Comparison of ENCODE assay signal across 8 mouse cellular contexts in the genomic region with DNA sequence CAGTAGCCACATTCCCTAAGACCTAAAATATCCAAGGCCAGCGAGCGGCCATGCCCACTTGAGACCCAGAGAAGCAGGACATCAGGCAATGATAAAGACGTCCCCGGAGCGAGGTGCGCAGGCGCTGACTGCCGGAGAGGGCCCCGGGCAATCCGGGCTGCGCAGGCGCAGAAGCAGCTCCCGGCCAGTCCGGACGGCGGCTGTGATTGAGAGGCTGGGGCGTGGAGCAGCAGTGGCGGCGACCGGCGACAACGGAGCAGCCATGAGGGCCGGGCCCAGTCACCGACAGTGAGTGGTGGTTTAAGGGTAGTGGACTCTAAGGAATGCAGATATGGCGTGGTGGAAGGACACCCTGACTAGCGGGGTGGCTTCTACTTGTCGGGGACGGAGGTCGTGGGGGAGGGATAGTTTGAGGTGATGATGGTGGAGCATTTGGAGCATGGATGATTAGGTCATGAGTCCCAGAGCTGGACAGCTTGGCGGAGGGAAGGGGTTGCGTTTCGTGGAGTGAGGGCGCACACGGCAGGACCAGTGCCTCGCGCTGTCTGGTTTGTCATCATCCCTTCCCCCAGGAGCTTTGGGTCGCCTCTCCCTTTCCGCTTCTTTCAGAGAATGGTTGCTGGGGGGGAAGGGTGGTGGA. TPM values are rescaled to one million over a fixed set of nuclear protein-coding genes. Genes with fewer than 3 reads are reported as not detected.
DNase-seq lines count a peak whose midpoint lies in the region; ATAC-seq lines count a peak whose summit lies in the region.

A gene (plus strand): TSS at position 157 of the 640 bp plus-strand sequence.

- peaks cover 9% of the 10 kb centered on the region; the same call in 1 of the 2 replicates for H3K4me1 ChIP-seq in brown adipose tissue, adult 24 weeks (ENCODE audit: control insufficient read depth, insufficient read depth, insufficient read length, low read length)
- H3K4me1 ChIP-seq in heart, embryonic 14.5 days (ENCODE audit: control insufficient read depth in 2 of 2, insufficient read depth in 2 of 2, low read length in 2 of 2): peaks cover 2 to 30% of the 10 kb centered on the region in 2 experiments; a peak in 3 of 4 replicates
- peaks cover 36% of the 10 kb centered on the region for H3K4me1 ChIP-seq in liver, embryonic 13.5 days (replicated peaks)
- peaks cover 16% of the 10 kb centered on the region for H3K4me1 ChIP-seq in stomach, embryonic 16.5 days (ENCODE audit: control insufficient read depth, insufficient read depth, low read length)

- peak within 1 kb of the TSS; percentile 83 for H3K4me2 ChIP-seq in heart, embryonic 14.5 days (ENCODE audit: low read length)
- peak within 1 kb of the TSS; percentile 90 for H3K4me2 ChIP-seq in liver, embryonic 13.5 days
- peak within 1 kb of the TSS; percentile 79 for H3K4me2 ChIP-seq in stomach, embryonic 16.5 days (ENCODE audit: low read depth, low read length)

- no peaks in the 10 kb centered on the region for H3K27me3 ChIP-seq in heart, embryonic 14.5 days (ENCODE audit: control insufficient read depth, insufficient read depth, low read length)
- no peaks in the 10 kb centered on the region for H3K27me3 ChIP-seq in liver, embryonic 13.5 days
- no peaks in the 10 kb centered on the region for H3K27me3 ChIP-seq in stomach, embryonic 16.5 days (ENCODE audit: control insufficient read depth, insufficient read depth, low read length)

- H3K36me3 ChIP-seq in heart, embryonic 14.5 days (ENCODE audit: control insufficient read depth, insufficient read depth, low read length): 0 out of 2 replicates have a peak, but pooled peaks cover 2% of the 10 kb centered on the region
- 0 out of 2 replicates have a peak, but pooled peaks cover 1% of the 10 kb centered on the region for H3K36me3 ChIP-seq in liver, embryonic 13.5 days
- H3K36me3 ChIP-seq in stomach, embryonic 16.5 days (ENCODE audit: control insufficient read depth, insufficient read depth, low read length): no peaks in the 10 kb centered on the region

- peak within 1 kb of the TSS; percentile 89 for H3K27ac ChIP-seq in brown adipose tissue, adult 24 weeks (replicated peaks; ENCODE audit: low read depth, low read length)
- peak within 1 kb of the TSS; percentile 91 to 92 for H3K27ac ChIP-seq in heart, embryonic 14.5 days (replicated peaks in 1 of 2; ENCODE audit: control insufficient read depth in 1 of 2, insufficient read depth in 1 of 2, low read depth in 2 of 2, low read length in 2 of 2)
- peak within 1 kb of the TSS; percentile 9; the same call in 1 of the 2 replicates for H3K27ac ChIP-seq in liver, embryonic 13.5 days
- peak within 1 kb of the TSS; percentile 46; the same call in 1 of the 2 replicates for H3K27ac ChIP-seq in stomach, embryonic 16.5 days (ENCODE audit: low read length)

- DNase-seq in CD4-positive, CD25-positive, alpha-beta regulatory T cell, adult 2 months (ENCODE audit: low read depth, low spot score): peak; percentile 93
- DNase-seq in fibroblast of lung, adult 2 months (ENCODE audit: low read depth): peak; percentile 65
- DNase-seq in kidney, postnatal 14 days: peak; percentile 95
- DNase-seq in liver, embryonic 13.5 days: peak; percentile 89
- peak; percentile 93 for DNase-seq in neural tube, embryonic 10.5 days (ENCODE audit: extremely low spot score, low spot score)

- under 1% methylated on average over 38 of the region's 38 CpGs for WGBS in heart, embryonic 14.5 days
- WGBS in liver, embryonic 13.5 days (ENCODE audit: insufficient replicate concordance): under 1% methylated on average over 38 of the region's 38 CpGs
- WGBS in stomach, embryonic 16.5 days: under 1% methylated on average over 38 of the region's 38 CpGs

- peak within 1 kb of the TSS; percentile 91 for H3K9ac ChIP-seq in heart, embryonic 14.5 days (ENCODE audit: low read length)
- H3K9ac ChIP-seq in liver, embryonic 13.5 days: peak within 1 kb of the TSS; percentile 70
- peak within 1 kb of the TSS; percentile 84 for H3K9ac ChIP-seq in stomach, embryonic 16.5 days (ENCODE audit: low read length)

- peak; percentile 93 for ATAC-seq in heart, embryonic 14.5 days (ENCODE audit: insufficient number of reproducible peaks, insufficient read depth, low FRiP score, low read depth)
- ATAC-seq in liver, embryonic 13.5 days (ENCODE audit: low read depth): peak; percentile 93
- peak; percentile 94 for ATAC-seq in stomach, embryonic 16.5 days (ENCODE audit: insufficient read depth, low FRiP score)

- peak within 1 kb of the TSS; percentile 96 for H3K4me3 ChIP-seq in brown adipose tissue, adult 24 weeks (ENCODE audit: insufficient read depth, low read depth, low read length)
- peak within 1 kb of the TSS; percentile 79 to 86 for H3K4me3 ChIP-seq in heart, embryonic 14.5 days (ENCODE audit: control insufficient read depth in 1 of 2, insufficient read depth in 1 of 2, low read depth in 1 of 2, low read length in 2 of 2)
- H3K4me3 ChIP-seq in liver, embryonic 13.5 days (replicated peaks): peak within 1 kb of the TSS; percentile 72
- H3K4me3 ChIP-seq in stomach, embryonic 16.5 days (replicated peaks; ENCODE audit: low read length): peak within 1 kb of the TSS; percentile 75

- no peaks in the 10 kb centered on the region for H3K9me3 ChIP-seq in heart, embryonic 14.5 days (ENCODE audit: control insufficient read depth, low read length)
- H3K9me3 ChIP-seq in liver, embryonic 13.5 days (replicated peaks): no peaks in the 10 kb centered on the region
- no peaks in the 10 kb centered on the region for H3K9me3 ChIP-seq in stomach, embryonic 16.5 days (replicated peaks; ENCODE audit: control insufficient read depth, low read length)

RNA-seq across cellular contexts. Expression of the gene that starts here (rescaled TPM):
- polyA plus RNA-seq in brown adipose tissue, adult 24 weeks (2012; ENCODE audit: insufficient read depth, insufficient read length, missing spikeins): 5.8 and 7.5 TPM in 2 replicates
- 17.0 and 19.4 TPM in 2 replicates for polyA plus RNA-seq in heart, embryonic 14.5 days (2014; fragmentation: Nextera tagmentation; extraction: Ambion mirVana)
- 3.7 and 5.5 TPM in 2 replicates for polyA plus RNA-seq in liver, embryonic 13.5 days (2015; fragmentation: Nextera tagmentation; extraction: Ambion mirVana)
- polyA plus RNA-seq in stomach, embryonic 16.5 days (2015; fragmentation: Nextera tagmentation; extraction: Ambion mirVana): 9.5 and 11.5 TPM in 2 replicates

Comparison
In these comparisons a context has a peak if more than half of its experiments do, and no peak if none do; other contexts are left out.
1. Peak in every context shown above with its lines: DNase-seq, ATAC-seq, H3K4me3 ChIP-seq and H3K27ac ChIP-seq.
2. H3K27ac ChIP-seq: peak in every context shown above with its lines; median percentile 92 in heart, embryonic 14.5 days; 89 in brown adipose tissue, adult 24 weeks; 46 in stomach, embryonic 16.5 days; 9 in liver, embryonic 13.5 days.